Mouse (Mus musculus) neural tube, embryonic 12.5 days (tissue): ENCODE measurements around the gene Epb41l5. TPM values are rescaled to one million over a fixed set of nuclear protein-coding genes. Genes with fewer than 3 reads are reported as not detected.
A peak's percentile ranks its signal among the peaks of the same experiment; 100 is the strongest.

Source experiments
- ATAC-seq: fragments of 200-750 bp; cut with Nextera tagmentation; 2 replicates; pipeline ENCODE4 v1.8.0; 2017; ENCODE audit warnings: low read depth, mild to moderate bottlenecking, moderate TSS enrichment, moderate library complexity; ENCODE audit not compliant: low FRiP score
- H3K27ac ChIP-seq: fragments of 300-500 bp; sonication (generic); 2 replicates; pipeline ENCODE4 v1.5.1; 2016
- H3K27me3 ChIP-seq: fragments of 300-500 bp; sonication (generic); replicated peaks from 2 replicates; pipeline ENCODE4 v1.6.1; 2016; ENCODE audit warnings: mild to moderate bottlenecking
- H3K36me3 ChIP-seq: fragments of 300-500 bp; sonication (generic); 2 replicates; pipeline ENCODE4 v1.6.1; 2016; ENCODE audit warnings: mild to moderate bottlenecking
- H3K4me1 ChIP-seq: fragments of 300-500 bp; sonication (generic); 2 replicates; pipeline ENCODE4 v1.6.1; 2016
- H3K4me2 ChIP-seq: fragments of 300-500 bp; sonication (generic); replicated peaks from 2 replicates; pipeline ENCODE4 v1.6.1; 2016; ENCODE audit warnings: mild to moderate bottlenecking
- H3K4me3 ChIP-seq: fragments of 300-500 bp; sonication (generic); 2 replicates; pipeline ENCODE4 v1.5.1; 2016
- H3K9ac ChIP-seq: fragments of 300-500 bp; sonication (generic); 2 replicates; pipeline ENCODE4 v1.6.1; 2016; ENCODE audit warnings: mild to moderate bottlenecking
- H3K9me3 ChIP-seq: fragments of 300-500 bp; sonication (generic); 2 replicates; pipeline ENCODE4 v1.6.1; 2016; ENCODE audit warnings: mild to moderate bottlenecking
- WGBS: fragments of 180-500 bp; shearing (Covaris S2); methylation state at CpG from one replicate; pipeline ENCODE4 v1.1.7; 2016; 5-methylcytosine and 5-hydroxymethylcytosine counted together
- polyA plus RNA-seq: library from polyadenylated mRNA; unstranded; fragments of >200 nt; fragmentation: Nextera tagmentation; extraction: Ambion mirVana; gene quantifications from 2 replicates; pipeline ENCODE4 v1.2.1, GENCODE M21; 2016

Gene Epb41l5
- polyA plus RNA-seq, 1 experiment from 2014 or later: 23.8 TPM

DNA sequence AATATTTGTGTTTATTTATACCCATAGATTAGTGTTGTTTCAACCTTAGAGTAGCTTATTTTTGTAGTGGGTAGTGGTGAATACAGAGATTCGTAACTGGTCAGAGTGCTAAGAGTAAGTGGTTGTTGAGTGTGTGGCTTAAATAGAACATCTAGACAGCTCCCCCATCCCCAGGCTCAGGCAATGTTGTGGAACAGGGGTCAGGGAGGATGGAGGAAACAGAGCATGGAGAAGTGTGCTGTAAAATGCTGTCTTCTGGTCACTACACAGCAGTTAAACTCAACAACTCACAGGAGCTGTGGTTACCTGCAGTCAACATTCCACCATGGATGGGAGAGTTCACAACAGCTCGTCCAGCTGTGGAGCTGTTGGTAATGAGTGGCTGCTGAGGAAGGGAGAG, 63.8 kb downstream of the Epb41l5 start:
- no peak for ATAC-seq
- Histone ChIP-seq H3K4me3 (no peak overlapping the region), H3K36me3 (no peaks in the 10 kb centered on the region), H3K27me3 (no peaks in the 10 kb centered on the region), H3K4me1 (no peaks in the 10 kb centered on the region), H3K27ac (no peak overlapping the region), H3K9ac (no peak overlapping the region), H3K9me3 (no peaks in the 10 kb centered on the region), H3K4me2 (no peak overlapping the region)
- WGBS: 86% methylated on average over 2 of the region's 2 CpGs

DNA sequence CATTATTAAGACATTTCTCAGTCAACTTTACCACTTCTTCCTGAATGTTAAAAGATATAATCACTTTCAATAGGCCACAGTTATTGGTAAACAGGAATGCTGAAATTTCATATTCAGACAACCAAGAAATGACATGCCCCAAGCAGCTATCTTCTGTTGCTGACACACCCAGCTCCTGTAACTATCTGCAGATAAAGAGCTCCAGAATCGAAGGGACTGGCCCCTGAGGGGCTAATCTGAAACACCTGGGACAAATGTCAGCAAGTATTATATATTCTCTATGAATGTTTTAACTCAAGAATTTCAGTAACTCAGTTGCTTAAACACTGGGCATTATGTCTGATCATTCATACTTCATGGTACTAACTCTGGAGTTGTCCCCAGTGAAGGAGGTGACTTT, 78.7 kb downstream of the Epb41l5 start:
- H3K9ac ChIP-seq: no peak overlapping the region
- H3K9me3 ChIP-seq: no peaks in the 10 kb centered on the region
- H3K4me1 ChIP-seq: no peaks in the 10 kb centered on the region
- peaks cover 17% of the 10 kb centered on the region; the same call in 1 of the 2 replicates for H3K36me3 ChIP-seq
- no peak overlapping the region for H3K27ac ChIP-seq
- WGBS: 80% methylated on average over 1 of the region's 1 CpGs
- no peaks in the 10 kb centered on the region for H3K27me3 ChIP-seq
- H3K4me3 ChIP-seq: no peak overlapping the region
- ATAC-seq: no peak
- H3K4me2 ChIP-seq: no peak overlapping the region

DNA sequence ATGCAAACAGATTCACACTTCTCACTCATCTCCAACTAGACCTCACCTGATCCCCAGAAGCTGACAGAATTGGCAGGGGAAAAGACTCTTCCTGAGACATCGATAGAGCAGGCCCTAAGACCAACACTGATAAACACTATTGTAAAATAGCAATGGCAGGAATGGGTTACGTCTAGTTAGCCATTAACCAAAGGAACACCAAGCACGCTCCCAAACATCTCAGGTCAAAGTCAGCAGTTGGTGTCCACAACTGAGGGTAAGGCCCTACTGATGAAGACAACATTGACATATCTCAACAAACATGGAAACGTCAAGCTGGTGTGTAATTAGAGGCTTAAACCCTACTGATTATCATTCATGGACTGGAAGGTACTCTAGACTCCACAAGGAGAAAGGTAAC, 83.3 kb downstream of the Epb41l5 start:
- no peaks in the 10 kb centered on the region for H3K4me1 ChIP-seq
- H3K4me3 ChIP-seq: no peak overlapping the region
- H3K9me3 ChIP-seq: no peaks in the 10 kb centered on the region; the same call in 1 of the 2 replicates
- H3K27ac ChIP-seq: no peak overlapping the region
- H3K36me3 ChIP-seq: peaks cover 21% of the 10 kb centered on the region; the same call in 1 of the 2 replicates
- no peak overlapping the region for H3K4me2 ChIP-seq
- 96% methylated on average over 4 of the region's 4 CpGs for WGBS
- ATAC-seq: no peak
- H3K27me3 ChIP-seq: no peaks in the 10 kb centered on the region
- no peak overlapping the region for H3K9ac ChIP-seq

DNA sequence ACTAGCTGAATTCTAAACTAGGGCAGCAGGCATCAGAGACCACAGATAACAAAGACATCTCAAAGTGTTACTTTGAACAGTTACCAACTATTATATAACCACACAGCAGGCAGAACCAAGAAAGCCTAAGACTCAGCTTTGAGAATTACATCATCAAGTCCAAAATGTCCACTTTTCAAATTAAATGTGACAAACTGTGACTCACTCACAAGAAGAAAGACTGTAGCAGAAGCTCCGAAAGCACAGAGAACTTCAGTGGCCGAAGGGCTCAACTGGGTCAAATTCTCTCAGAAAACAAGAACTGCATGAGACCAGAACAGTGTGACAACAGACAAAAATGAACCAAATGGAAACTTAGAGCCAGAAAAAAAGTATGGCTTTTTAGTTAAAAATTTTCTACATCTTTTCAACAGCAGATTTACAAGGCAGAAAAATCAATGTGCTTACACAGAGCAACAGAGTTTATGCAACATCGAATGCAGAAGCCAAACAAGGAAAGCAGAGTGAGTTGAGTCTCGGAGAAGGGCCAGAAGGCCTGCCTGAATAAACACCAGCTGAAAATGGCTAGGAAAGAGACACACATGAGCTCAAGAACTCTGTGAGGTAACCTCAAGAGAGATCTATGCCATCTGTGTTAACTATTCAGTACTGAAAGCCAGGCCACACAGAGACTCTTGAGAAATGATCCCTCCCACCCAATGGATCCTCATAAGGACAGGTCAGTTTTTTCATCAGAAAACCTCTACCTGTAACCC, 91.0 kb downstream of the Epb41l5 start:
- WGBS: 90% methylated on average over 4 of the region's 4 CpGs
- H3K9ac ChIP-seq: no peak overlapping the region
- no peak overlapping the region for H3K4me2 ChIP-seq
- H3K4me1 ChIP-seq: no peaks in the 10 kb centered on the region
- peaks cover 19% of the 10 kb centered on the region for H3K36me3 ChIP-seq
- H3K27ac ChIP-seq: no peak overlapping the region
- no peaks in the 10 kb centered on the region; the same call in 1 of the 2 replicates for H3K9me3 ChIP-seq
- no peak for ATAC-seq
- H3K27me3 ChIP-seq: no peaks in the 10 kb centered on the region
- H3K4me3 ChIP-seq: no peak overlapping the region

DNA sequence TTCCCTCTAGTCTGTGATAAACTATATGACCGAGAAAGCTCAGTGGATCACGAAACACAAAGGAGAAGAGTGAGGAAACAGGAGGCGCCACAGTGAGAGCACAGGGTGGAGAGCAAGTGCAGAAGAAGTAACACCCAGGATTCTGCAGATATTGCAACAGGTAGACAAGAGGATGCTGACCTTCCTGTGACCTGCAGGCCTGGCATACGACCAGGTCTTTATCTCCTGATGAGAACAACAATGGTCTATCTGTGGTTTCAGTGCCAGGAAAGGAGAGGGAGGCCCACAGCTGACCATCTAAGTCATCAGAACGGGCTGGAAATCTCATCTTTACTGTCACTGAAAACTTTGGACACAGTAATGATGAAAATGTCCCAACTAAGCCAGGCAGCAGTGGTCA, 93.1 kb downstream of the Epb41l5 start:
- ATAC-seq: no peak
- 81% methylated on average over 5 of the region's 5 CpGs for WGBS
- Histone ChIP-seq H3K27me3 (no peaks in the 10 kb centered on the region), H3K9me3 (no peaks in the 10 kb centered on the region; the same call in 1 of the 2 replicates), H3K36me3 (peaks cover 10% of the 10 kb centered on the region), H3K27ac (no peak overlapping the region), H3K4me1 (no peaks in the 10 kb centered on the region), H3K9ac (no peak overlapping the region), H3K4me3 (no peak overlapping the region), H3K4me2 (no peak overlapping the region)

DNA sequence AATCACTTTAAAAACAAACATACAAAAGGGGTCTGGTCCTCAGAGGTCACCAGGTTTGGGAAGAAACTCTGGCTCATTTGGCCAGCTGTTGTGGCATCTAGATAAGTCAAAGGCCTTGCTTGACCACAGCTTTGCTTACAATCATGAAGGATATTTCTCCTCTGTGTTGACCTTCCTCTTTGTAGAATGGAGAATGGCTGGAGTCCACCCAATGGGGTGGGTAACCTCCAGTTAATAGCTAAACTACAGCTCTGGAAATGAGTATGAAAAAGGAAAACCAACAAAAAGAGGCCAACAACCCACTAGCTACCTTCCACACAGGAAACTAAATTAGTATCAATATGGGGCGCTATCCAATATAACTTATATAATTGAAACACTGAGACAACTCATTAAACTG, 97.1 kb downstream of the Epb41l5 start:
- Histone ChIP-seq H3K9ac (no peak overlapping the region), H3K4me3 (no peak overlapping the region), H3K27me3 (no peaks in the 10 kb centered on the region), H3K4me2 (no peak overlapping the region), H3K4me1 (no peaks in the 10 kb centered on the region), H3K9me3 (no peaks in the 10 kb centered on the region), H3K36me3 (peaks cover 19% of the 10 kb centered on the region), H3K27ac (no peak overlapping the region)
- 95% methylated on average over 1 of the region's 1 CpGs for WGBS
- no peak for ATAC-seq

DNA sequence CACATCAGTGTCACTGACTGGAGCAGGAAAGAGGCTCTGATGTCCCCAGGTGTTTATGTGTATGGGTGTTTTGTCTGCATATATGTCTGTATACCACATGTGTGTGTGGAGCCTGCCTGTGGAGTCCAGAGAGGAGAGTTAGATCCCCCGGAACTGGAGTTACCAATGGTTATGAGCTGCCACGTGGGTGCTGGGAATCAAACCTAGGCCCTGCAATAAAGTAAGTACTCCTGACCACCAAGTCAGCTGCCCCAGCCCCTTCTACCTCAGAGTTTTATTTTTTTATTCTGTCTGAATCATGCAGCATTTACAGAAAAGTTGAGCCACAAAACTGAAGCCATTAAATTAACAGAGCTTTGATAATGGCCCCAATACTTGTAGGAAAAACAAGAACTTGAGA, 98.7 kb downstream of the Epb41l5 start:
- H3K4me3 ChIP-seq: no peak overlapping the region
- WGBS: 83% methylated on average over 2 of the region's 2 CpGs
- no peaks in the 10 kb centered on the region for H3K9me3 ChIP-seq
- H3K27ac ChIP-seq: no peak overlapping the region
- H3K27me3 ChIP-seq: no peaks in the 10 kb centered on the region
- no peaks in the 10 kb centered on the region for H3K4me1 ChIP-seq
- no peak overlapping the region for H3K9ac ChIP-seq
- ATAC-seq: no peak
- H3K36me3 ChIP-seq: peaks cover 19% of the 10 kb centered on the region
- no peak overlapping the region for H3K4me2 ChIP-seq

DNA sequence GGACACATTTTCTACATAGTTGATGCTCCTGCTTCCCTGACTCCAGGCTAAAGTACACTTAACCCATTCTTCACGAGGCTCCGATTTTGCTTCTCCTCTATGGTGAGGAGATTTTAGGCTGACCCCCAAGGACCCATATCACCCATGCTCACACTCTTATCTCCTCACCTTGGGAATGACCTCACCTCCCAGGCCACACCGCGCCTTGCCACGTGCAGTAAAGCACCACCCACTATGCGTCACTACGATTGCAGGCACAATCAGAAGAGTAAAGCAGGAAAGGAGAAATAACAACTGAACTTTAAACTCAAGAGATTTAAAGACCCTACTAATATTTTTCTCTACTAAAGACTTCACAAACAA, 99.5 kb downstream of the Epb41l5 start:
- H3K4me1 ChIP-seq: no peaks in the 10 kb centered on the region
- no peak overlapping the region for H3K27ac ChIP-seq
- no peak overlapping the region for H3K4me2 ChIP-seq
- H3K9ac ChIP-seq: no peak overlapping the region
- no peaks in the 10 kb centered on the region for H3K27me3 ChIP-seq
- 92% methylated on average over 7 of the region's 7 CpGs for WGBS
- ATAC-seq: no peak
- no peaks in the 10 kb centered on the region for H3K9me3 ChIP-seq
- H3K36me3 ChIP-seq: peaks cover 19% of the 10 kb centered on the region
- H3K4me3 ChIP-seq: no peak overlapping the region

DNA sequence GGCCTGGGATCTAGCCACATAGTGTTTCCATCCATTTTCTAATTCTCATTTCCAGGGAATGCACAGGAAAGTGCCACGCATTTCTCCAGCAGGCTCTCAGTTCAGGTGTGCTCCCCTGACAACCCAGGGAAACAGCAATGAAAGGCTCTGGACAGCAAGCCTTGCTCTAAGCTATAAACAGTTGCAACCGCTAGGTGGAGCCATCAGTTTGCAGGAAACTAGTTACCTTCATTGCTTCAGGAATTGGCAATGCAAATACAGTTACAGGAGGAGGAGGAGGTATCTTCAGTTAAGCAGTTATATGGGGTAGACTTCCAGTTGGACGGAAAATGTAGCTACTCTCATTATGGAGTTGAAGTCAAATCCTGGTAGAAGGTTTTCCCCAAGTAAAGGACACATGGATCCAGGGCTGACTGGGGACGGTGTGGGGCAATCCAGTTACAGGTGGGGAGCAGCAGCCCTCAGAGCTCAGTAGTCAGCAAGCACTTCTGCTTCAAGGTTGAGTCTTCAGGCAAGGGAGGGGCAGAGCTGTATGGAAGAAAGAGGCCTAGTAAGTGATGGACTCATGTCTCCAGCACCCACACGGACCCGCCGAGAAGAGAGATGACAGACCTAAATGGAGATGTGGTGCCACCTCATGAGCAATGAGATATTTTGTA, 100.0 kb downstream of the Epb41l5 start:
- Histone ChIP-seq H3K36me3 (peaks cover 22% of the 10 kb centered on the region), H3K9me3 (no peaks in the 10 kb centered on the region), H3K4me3 (no peak overlapping the region), H3K4me2 (no peak overlapping the region), H3K4me1 (no peaks in the 10 kb centered on the region), H3K27ac (no peak overlapping the region), H3K9ac (no peak overlapping the region), H3K27me3 (no peaks in the 10 kb centered on the region)
- ATAC-seq: 0 out of 2 replicates have a peak, but pooled peaks have one; percentile 21
- WGBS: 70% methylated on average over 7 of the region's 7 CpGs

DNA sequence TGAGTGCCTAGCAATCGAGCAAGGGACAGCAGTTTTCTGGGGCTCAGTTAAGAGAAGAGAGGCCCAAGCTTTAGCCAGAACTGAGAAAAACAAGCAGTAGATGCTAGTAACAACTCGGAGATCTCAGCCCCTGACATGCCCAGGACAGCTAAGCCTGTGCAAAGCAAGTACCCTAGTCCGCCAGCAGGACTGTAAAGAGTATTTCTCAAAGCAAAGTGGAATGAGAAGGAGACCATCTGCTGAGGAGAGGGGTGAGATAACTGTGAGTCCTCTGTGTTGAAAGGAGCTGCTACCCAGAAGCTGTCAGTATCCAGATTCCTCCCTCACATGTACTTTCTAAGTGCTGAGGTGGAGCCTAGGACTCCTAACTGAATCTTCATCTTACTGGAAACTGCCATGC, 102.3 kb downstream of the Epb41l5 start:
- Histone ChIP-seq H3K27ac (no peak overlapping the region), H3K9ac (no peak overlapping the region), H3K27me3 (no peaks in the 10 kb centered on the region), H3K4me3 (no peak overlapping the region), H3K4me1 (no peaks in the 10 kb centered on the region), H3K9me3 (no peaks in the 10 kb centered on the region), H3K4me2 (no peak overlapping the region), H3K36me3 (peaks cover 28% of the 10 kb centered on the region)
- no peak for ATAC-seq
- WGBS: 88% methylated on average over 3 of the region's 3 CpGs

DNA sequence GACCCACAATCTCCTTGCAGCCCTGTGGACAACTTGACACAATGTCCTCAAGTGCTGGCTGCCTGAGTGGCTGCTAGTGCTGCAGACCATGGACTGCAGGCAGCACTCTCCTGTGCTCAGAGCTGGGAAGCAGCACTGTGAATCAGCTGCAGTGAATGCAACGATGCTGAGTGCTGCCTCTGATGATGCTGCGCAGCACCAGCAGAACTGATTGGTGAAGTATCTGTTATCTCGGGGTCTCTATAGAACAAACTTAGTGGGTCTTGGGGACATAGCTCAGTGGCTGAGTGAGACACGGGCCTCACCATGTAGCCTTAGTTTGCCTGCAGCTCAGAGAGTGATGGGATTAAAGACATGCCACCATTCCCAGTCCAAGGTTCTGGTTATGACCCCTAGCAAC, 103.1 kb downstream of the Epb41l5 start:
- no peak for ATAC-seq
- H3K4me1 ChIP-seq: no peaks in the 10 kb centered on the region
- no peaks in the 10 kb centered on the region for H3K9me3 ChIP-seq
- no peak overlapping the region for H3K27ac ChIP-seq
- H3K36me3 ChIP-seq: peaks cover 28% of the 10 kb centered on the region
- no peaks in the 10 kb centered on the region for H3K27me3 ChIP-seq
- H3K4me2 ChIP-seq: no peak overlapping the region
- H3K9ac ChIP-seq: no peak overlapping the region
- 93% methylated on average over 4 of the region's 4 CpGs for WGBS
- H3K4me3 ChIP-seq: no peak overlapping the region

DNA sequence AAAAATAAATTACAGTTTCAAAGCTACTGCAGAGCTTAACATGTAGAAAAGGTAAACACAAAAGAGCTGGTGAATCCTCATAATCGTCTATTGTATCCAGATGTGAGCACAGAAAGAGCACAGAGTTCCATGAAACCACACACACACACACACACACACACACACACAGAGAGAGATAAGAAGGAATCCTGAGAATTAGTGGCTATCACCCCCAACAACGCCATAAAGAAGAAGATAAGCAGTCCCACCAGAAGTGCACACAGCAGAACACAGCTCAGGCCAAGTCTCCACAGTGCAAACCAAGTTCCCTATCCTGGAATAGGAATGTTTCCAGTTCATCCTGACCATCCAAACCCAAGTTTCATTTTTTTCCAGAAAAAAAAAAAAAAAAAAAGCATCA, 103.6 kb downstream of the Epb41l5 start:
- no peaks in the 10 kb centered on the region for H3K4me1 ChIP-seq
- no peak overlapping the region for H3K9ac ChIP-seq
- no peaks in the 10 kb centered on the region for H3K9me3 ChIP-seq
- no peak overlapping the region for H3K27ac ChIP-seq
- H3K4me2 ChIP-seq: no peak overlapping the region
- WGBS: 98% methylated on average over 2 of the region's 2 CpGs
- H3K36me3 ChIP-seq: peaks cover 28% of the 10 kb centered on the region
- ATAC-seq: no peak
- H3K4me3 ChIP-seq: no peak overlapping the region
- no peaks in the 10 kb centered on the region for H3K27me3 ChIP-seq
